Mouse (Mus musculus) leukemia stem cell, adult 10-12 weeks (primary cell): ENCODE results near the gene Nppa. TPM values are rescaled to one million over a fixed set of nuclear protein-coding genes. Genes with fewer than 3 reads are reported as not detected.

Experiments
- polyA plus RNA-seq: library from polyadenylated mRNA; stranded (reverse); fragments of >175 nt; gene quantifications from 2 replicates; pipeline ENCODE4 v1.2.3, GENCODE M21; 2012; ENCODE audit warnings: low replicate concordance

The Nppa gene
- polyA plus RNA-seq, result not detected in 2 replicates

DNA sequence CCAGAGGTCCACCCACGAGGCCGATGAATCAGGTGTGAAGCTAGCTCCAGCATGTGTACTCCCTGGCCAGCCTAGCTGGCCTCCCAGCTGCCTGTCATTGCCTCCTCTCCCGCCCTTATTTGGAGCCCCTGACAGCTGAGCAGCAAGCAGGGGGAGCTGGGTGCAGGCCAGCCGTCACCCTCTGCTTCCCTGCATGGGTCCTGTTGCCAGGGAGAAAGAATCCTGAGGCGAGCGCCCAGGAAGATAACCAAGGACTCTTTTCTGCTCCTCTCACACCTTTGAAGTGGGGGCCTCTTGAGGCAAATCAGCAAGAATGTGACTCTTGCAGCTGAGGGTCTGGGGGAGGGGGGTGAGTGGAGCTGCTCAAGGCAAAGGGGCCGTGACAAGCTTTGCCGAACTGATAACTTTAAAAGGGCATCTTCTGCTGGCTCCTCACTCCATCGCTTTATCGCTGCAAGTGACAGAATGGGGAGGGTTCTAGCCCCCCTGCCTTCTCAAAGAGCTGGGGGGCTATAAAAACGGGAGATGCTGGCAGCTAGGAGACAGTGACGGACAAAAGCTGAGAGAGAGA lies at the start of gene Nppa:
Gene Nppa (plus strand): TSS at position 521 of the 571 bp plus-strand sequence.

DNA sequence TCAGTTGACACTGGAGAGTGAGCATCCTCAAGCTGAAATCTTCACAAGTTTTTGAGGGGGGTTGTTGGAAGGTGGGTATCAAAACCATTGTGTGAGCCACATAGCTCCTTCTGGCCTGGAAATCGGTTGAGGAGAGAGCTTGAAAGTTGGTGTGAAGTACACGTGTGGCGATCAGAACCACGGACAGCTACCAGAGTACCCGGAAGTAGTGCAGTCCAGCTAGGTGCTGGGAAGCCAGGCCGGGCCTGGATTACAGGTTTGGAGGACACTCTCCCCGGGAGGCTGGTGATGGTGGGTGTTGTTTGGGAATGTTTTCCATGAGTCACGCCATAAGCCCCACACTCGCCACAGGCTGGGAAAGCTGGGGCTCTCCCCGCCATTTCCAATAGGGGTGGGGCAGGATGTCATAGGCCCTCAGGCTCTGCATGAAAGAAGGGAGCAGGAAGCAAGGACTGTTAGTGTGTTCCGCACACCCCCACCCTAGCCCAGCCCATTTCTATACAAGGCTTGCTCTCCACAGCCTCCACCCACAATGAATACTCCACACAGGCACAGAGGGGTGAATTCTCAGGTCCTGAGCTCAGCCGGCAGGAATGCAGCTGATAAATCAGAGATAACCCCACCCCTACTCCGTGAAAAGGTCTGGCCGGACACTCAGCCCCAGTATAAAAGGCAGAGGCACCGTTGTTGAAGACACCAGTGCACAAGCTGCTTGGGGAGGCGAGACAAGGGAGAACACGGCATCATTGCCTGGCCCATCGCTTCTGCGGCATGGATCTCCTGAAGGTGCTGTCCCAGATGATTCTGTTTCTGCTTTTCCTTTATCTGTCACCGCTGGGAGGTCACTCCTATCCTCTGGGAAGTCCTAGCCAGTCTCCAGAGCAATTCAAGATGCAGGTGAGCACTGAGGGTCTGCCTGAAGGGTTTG lies 15.1 kb upstream of the Nppa start, which contains the start of gene Nppb:
Gene Nppb (plus strand): TSS at position 584 of the 928 bp plus-strand sequence.

DNA sequence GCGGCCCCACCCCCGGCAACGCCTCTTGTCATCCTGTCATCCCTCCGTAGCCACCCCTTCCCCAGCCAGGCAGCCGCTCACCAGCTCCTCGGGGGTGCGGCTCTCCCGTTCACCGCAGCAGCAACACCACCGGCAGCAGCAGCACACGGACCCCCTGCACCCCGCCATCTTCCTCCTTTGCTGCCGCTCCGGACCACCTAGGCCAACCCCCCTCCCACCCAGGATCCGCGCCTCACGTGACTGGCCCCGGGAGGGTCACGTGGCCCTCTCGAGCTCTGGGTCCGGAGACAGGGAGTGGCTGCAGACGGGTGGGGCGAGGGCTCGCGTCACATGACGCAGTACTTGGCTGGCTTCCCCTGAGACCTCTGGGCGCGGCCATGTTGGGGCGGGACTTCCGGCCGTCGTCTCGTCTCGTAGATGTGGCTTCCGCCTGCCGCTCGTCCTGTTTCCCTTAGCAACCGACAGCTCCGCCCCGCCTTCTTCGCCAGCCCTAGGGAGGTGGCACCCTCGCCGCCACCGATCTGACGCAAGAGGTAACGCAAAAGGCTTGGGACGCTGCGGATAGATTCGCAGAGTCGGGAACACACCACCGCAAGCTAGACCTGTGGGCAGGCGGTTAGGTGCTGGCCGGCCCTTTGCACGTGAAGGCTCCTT lies 38.2 kb downstream of the Nppa start, which contains the start of the genes Clcn6 and Mthfr:
Gene Clcn6 (minus strand): TSS at position 222 of the 654 bp plus-strand sequence.
Gene Mthfr (plus strand): TSS at position 478 of the 654 bp plus-strand sequence.

Other genes starting within 250 kb of the Nppa start
- 0.97 and 5.5 TPM in 2 replicates for gene Zfp984, start 190.9 kb upstream of the Nppa start, polyA plus RNA-seq
- gene Zfp933, start 152.4 kb upstream of the Nppa start, polyA plus RNA-seq, result 0.33 TPM in 1 of 2 replicates, not detected in the other
- 164 and 215 TPM in 2 replicates for gene Miip, start 131.9 kb upstream of the Nppa start, polyA plus RNA-seq
- gene Fv1, start 131.7 kb upstream of the Nppa start, polyA plus RNA-seq, result 0.34 and 0.38 TPM in 2 replicates
- gene Mfn2, start 96.0 kb upstream of the Nppa start, polyA plus RNA-seq, result 16.8 and 46.1 TPM in 2 replicates
- gene Plod1, start 64.0 kb upstream of the Nppa start, polyA plus RNA-seq, result 5.4 and 8.1 TPM in 2 replicates
- gene 2510039O18Rik, start 59.8 kb upstream of the Nppa start, polyA plus RNA-seq, result 97.1 and 132 TPM in 2 replicates
- gene Nppb, start 14.9 kb upstream of the Nppa start, polyA plus RNA-seq, result not detected in 2 replicates
- 1.5 and 1.6 TPM in 2 replicates for gene Clcn6, start 38.1 kb downstream of the Nppa start, polyA plus RNA-seq
- 14.7 and 23.3 TPM in 2 replicates for gene Mthfr, start 38.4 kb downstream of the Nppa start, polyA plus RNA-seq
- gene Agtrap, start 87.3 kb downstream of the Nppa start, polyA plus RNA-seq, result 3.4 and 11.6 TPM in 2 replicates
- 18.3 and 24.2 TPM in 2 replicates for gene Mad2l2, start 129.7 kb downstream of the Nppa start, polyA plus RNA-seq
- gene Draxin, start 130.0 kb downstream of the Nppa start, polyA plus RNA-seq, result 0.03 and 0.17 TPM in 2 replicates
- gene Fbxo6, start 151.4 kb downstream of the Nppa start, polyA plus RNA-seq, result 22.6 and 24.6 TPM in 2 replicates
- gene Fbxo44, start 159.8 kb downstream of the Nppa start, polyA plus RNA-seq, result 8.9 and 13.4 TPM in 2 replicates
- gene Fbxo2, start 159.9 kb downstream of the Nppa start, polyA plus RNA-seq, result 0.55 and 1.0 TPM in 2 replicates